Mouse (Mus musculus) forebrain, embryonic 16.5 days (tissue): ENCODE results near the gene Slc27a4. TPM values are rescaled to one million over a fixed set of nuclear protein-coding genes. Genes with fewer than 3 reads are reported as not detected.

ENCODE experiments used
- ATAC-seq: fragments of 200-750 bp; cut with Nextera tagmentation; 2 replicates; pipeline ENCODE4 v1.8.0; 2017; ENCODE audit warnings: mild to moderate bottlenecking, moderate library complexity
- H3K27ac ChIP-seq: fragments of 300-500 bp; sonication (generic); 2 replicates; pipeline ENCODE4 v1.5.1; 2014; ENCODE audit warnings: low read length, control low read depth
- H3K27me3 ChIP-seq: fragments of 300-500 bp; sonication (generic); replicated peaks from 2 replicates; pipeline ENCODE4 v1.6.1; 2014; ENCODE audit warnings: low read length; ENCODE audit not compliant: control insufficient read depth, insufficient read depth
- H3K36me3 ChIP-seq: fragments of 300-500 bp; sonication (generic); 2 replicates; pipeline ENCODE4 v1.6.1; 2014; ENCODE audit not compliant: control insufficient read depth, insufficient read depth
- H3K4me1 ChIP-seq: fragments of 300-500 bp; sonication (generic); replicated peaks from 2 replicates; pipeline ENCODE4 v1.6.1; 2014; ENCODE audit warnings: low read length; ENCODE audit not compliant: control insufficient read depth, insufficient read depth
- H3K4me2 ChIP-seq: fragments of 300-500 bp; sonication (generic); 2 replicates; pipeline ENCODE4 v1.6.1; 2014; ENCODE audit warnings: mild to moderate bottlenecking, low read length, control low read depth
- H3K4me3 ChIP-seq: fragments of 300-500 bp; sonication (generic); replicated peaks from 2 replicates; pipeline ENCODE4 v1.5.1; 2014; ENCODE audit warnings: mild to moderate bottlenecking, low read length, control low read depth
- H3K9ac ChIP-seq: fragments of 300-500 bp; sonication (generic); replicated peaks from 2 replicates; pipeline ENCODE4 v1.6.1; 2014; ENCODE audit warnings: low read depth, low read length, control low read depth
- H3K9me3 ChIP-seq: fragments of 300-500 bp; sonication (generic); 2 replicates; pipeline ENCODE4 v1.6.1; 2016; ENCODE audit warnings: low read length; ENCODE audit not compliant: control insufficient read depth
- WGBS: fragments of 180-500 bp; shearing (Covaris S2); extraction: QIAGEN DNeasy Blood & Tissue Kit; methylation state at CpG from one replicate; pipeline ENCODE4 v1.1.7; 2014; 5-methylcytosine and 5-hydroxymethylcytosine counted together
- polyA plus RNA-seq: library from polyadenylated mRNA; unstranded; fragments of >200 nt; fragmentation: Nextera tagmentation; extraction: Ambion mirVana; gene quantifications from 2 replicates; pipeline ENCODE4 v1.2.1, GENCODE M21; 2015

Slc27a4 gene
- polyA plus RNA-seq, 1 experiment from 2014 or later: 33.7 TPM

- H3K4me3 ChIP-seq: no peak overlapping the region
- no peaks in the 10 kb centered on the region for H3K27me3 ChIP-seq
- no peak overlapping the region for H3K9ac ChIP-seq
- H3K4me2 ChIP-seq: no peak overlapping the region
- ATAC-seq: no peak
- WGBS: 65% methylated on average over 4 of the region's 4 CpGs
- no peaks in the 10 kb centered on the region for H3K9me3 ChIP-seq
- H3K4me1 ChIP-seq: peaks cover 18% of the 10 kb centered on the region
- H3K36me3 ChIP-seq: peaks cover 37% of the 10 kb centered on the region
- H3K27ac ChIP-seq: no peak overlapping the region
These were observed 18.1 kb upstream of the Slc27a4 start for GRCm38 (mm10) chr2:29784290-29784689.

- peaks cover 22% of the 10 kb centered on the region for H3K36me3 ChIP-seq
- H3K9ac ChIP-seq: peak within 1 kb of the TSS; percentile 84
- no peaks in the 10 kb centered on the region for H3K27me3 ChIP-seq
- WGBS: 2% methylated on average over 31 of the region's 31 CpGs
- H3K4me2 ChIP-seq: peak within 1 kb of the TSS; percentile 92
- peaks cover 18% of the 10 kb centered on the region for H3K4me1 ChIP-seq
- H3K27ac ChIP-seq: peak within 1 kb of the TSS; percentile 79
- ATAC-seq: peak; percentile 90
- no peaks in the 10 kb centered on the region for H3K9me3 ChIP-seq
- H3K4me3 ChIP-seq: peak within 1 kb of the TSS; percentile 77
These were observed 15.1 kb upstream of the Slc27a4 start, which contains the start of gene Coq4 for GRCm38 (mm10) chr2:29787104-29787917. TSS of gene Coq4 (plus strand) at chr2:29787493.

GRCm38 (mm10) chr2:29787937-29788681, 14.3 kb upstream of the Slc27a4 start, which contains the start of gene Trub2:
TSS of gene Trub2 (minus strand) at chr2:29788502.
- H3K4me2 ChIP-seq: peak within 1 kb of the TSS; percentile 92
- H3K27me3 ChIP-seq: no peaks in the 10 kb centered on the region
- H3K4me3 ChIP-seq: peak within 1 kb of the TSS; percentile 77
- under 1% methylated on average over 45 of the region's 45 CpGs for WGBS
- H3K9me3 ChIP-seq: no peaks in the 10 kb centered on the region
- H3K9ac ChIP-seq: peak within 1 kb of the TSS; percentile 84
- H3K4me1 ChIP-seq: peaks cover 18% of the 10 kb centered on the region
- ATAC-seq: peak; percentile 93
- H3K36me3 ChIP-seq: peaks cover 15% of the 10 kb centered on the region
- peak within 1 kb of the TSS; percentile 79 for H3K27ac ChIP-seq

- H3K4me2 ChIP-seq: no peak overlapping the region
- peaks cover 8% of the 10 kb centered on the region for H3K36me3 ChIP-seq
- H3K27me3 ChIP-seq: no peaks in the 10 kb centered on the region
- ATAC-seq: no peak
- H3K9ac ChIP-seq: no peak overlapping the region
- H3K9me3 ChIP-seq: no peaks in the 10 kb centered on the region
- no peak overlapping the region for H3K4me3 ChIP-seq
- peaks cover 8% of the 10 kb centered on the region for H3K4me1 ChIP-seq
- 96% methylated on average over 2 of the region's 2 CpGs for WGBS
- no peak overlapping the region for H3K27ac ChIP-seq
These were observed 9.5 kb upstream of the Slc27a4 start for GRCm38 (mm10) chr2:29792772-29793487.

- Histone ChIP-seq H3K4me3 (peak overlapping the region; percentile 80), H3K4me1 (peaks cover 15% of the 10 kb centered on the region), H3K27me3 (no peaks in the 10 kb centered on the region), H3K9ac (peak overlapping the region; percentile 90), H3K36me3 (peaks cover 17% of the 10 kb centered on the region; the same call in 1 of the 2 replicates), H3K27ac (peak overlapping the region; percentile 92), H3K4me2 (peak overlapping the region; percentile 71), H3K9me3 (no peaks in the 10 kb centered on the region)
- peak; percentile 84 for ATAC-seq
- under 1% methylated on average over 35 of the region's 39 CpGs for WGBS
These were observed 380 bp downstream of the Slc27a4 start for GRCm38 (mm10) chr2:29802827-29803201.

- no peaks in the 10 kb centered on the region for H3K27me3 ChIP-seq
- peak overlapping the region; percentile 92 for H3K27ac ChIP-seq
- H3K4me1 ChIP-seq: peaks cover 15% of the 10 kb centered on the region
- H3K4me3 ChIP-seq: peak overlapping the region; percentile 80
- peaks cover 22% of the 10 kb centered on the region for H3K36me3 ChIP-seq
- no peaks in the 10 kb centered on the region for H3K9me3 ChIP-seq
- WGBS: 19% methylated on average over 6 of the region's 6 CpGs
- H3K9ac ChIP-seq: peak overlapping the region; percentile 90
- peak overlapping the region; percentile 71 for H3K4me2 ChIP-seq
- ATAC-seq: no peak
These were observed 982 bp downstream of the Slc27a4 start for GRCm38 (mm10) chr2:29803400-29803831.

GRCm38 (mm10) chr2:29815678-29816371, 13.4 kb downstream of the Slc27a4 start:
- Histone ChIP-seq H3K4me2 (no peak overlapping the region), H3K4me1 (peaks cover 10% of the 10 kb centered on the region), H3K9ac (no peak overlapping the region), H3K27me3 (no peaks in the 10 kb centered on the region), H3K27ac (no peak overlapping the region), H3K36me3 (peaks cover 31% of the 10 kb centered on the region), H3K4me3 (no peak overlapping the region), H3K9me3 (no peaks in the 10 kb centered on the region)
- ATAC-seq: no peak
- WGBS: 81% methylated on average over 11 of the region's 11 CpGs

GRCm38 (mm10) chr2:29817426-29818232, 15.2 kb downstream of the Slc27a4 start:
- Histone ChIP-seq H3K4me1 (peaks cover 13% of the 10 kb centered on the region), H3K9ac (no peak overlapping the region), H3K4me3 (no peak overlapping the region), H3K4me2 (peak overlapping the region; percentile 40), H3K9me3 (no peaks in the 10 kb centered on the region), H3K27ac (peak overlapping the region; percentile 75), H3K27me3 (no peaks in the 10 kb centered on the region), H3K36me3 (peaks cover 17% of the 10 kb centered on the region)
- ATAC-seq: peak; percentile 69
- 38% methylated on average over 8 of the region's 8 CpGs for WGBS
